Comparison of ENCODE assay signal across 8 mouse cellular contexts in the genomic region with DNA sequence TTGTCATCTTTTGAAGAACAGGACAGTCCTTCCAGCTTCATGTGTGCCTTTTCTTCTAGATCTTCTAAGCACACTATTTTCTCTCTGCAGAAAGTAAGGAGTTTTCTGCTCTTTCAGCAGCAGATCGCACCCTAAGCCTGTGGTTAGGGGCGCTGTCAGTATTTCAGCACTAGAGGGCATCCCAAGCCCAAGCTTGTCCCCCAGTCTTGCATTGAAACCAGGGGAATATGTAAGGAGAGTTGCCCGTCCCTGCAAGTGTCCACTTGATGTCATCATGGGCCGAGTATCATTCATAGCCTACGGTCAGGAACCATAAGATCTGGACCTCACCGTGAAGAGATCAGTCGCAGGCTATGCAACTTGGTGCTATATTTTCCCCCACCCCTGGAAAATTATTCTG. TPM values are rescaled to one million over a fixed set of nuclear protein-coding genes. Genes with fewer than 3 reads are reported as not detected.
A peak's percentile ranks its signal among the peaks of the same experiment; 100 is the strongest.
DNase-seq lines count a peak whose midpoint lies in the region; ATAC-seq and TF ChIP-seq lines count a peak whose summit lies in the region.

No protein-coding gene starts in this region.

- H3K27me3 ChIP-seq in kidney, embryonic 16.5 days (ENCODE audit: insufficient read depth, low read length): no peaks in the 10 kb centered on the region

- peak; percentile 31 for DNase-seq in gastrocnemius, adult 2 months
- no peak for DNase-seq in gastrocnemius, postnatal 36 days
- DNase-seq in 3T3-L1 (ENCODE audit: low read depth, low spot score): peak; percentile 46
- DNase-seq in brain, adult 2 months (ENCODE audit: low read depth, low spot score): peak; percentile 35
- peak; percentile 77 for DNase-seq in retina, embryonic 14.5 days (ENCODE audit: low spot score)
- DNase-seq in right cerebral cortex, postnatal 36 days (ENCODE audit: low spot score in 2 of 2): no peak

- H3K9me3 ChIP-seq in kidney, embryonic 16.5 days (ENCODE audit: low read length): no peaks in the 10 kb centered on the region

- no peak overlapping the region for H3K9ac ChIP-seq in kidney, embryonic 16.5 days (replicated peaks; ENCODE audit: low read length)

- no peak overlapping the region for H3K4me3 ChIP-seq in gastrocnemius, adult 2 months
- H3K4me3 ChIP-seq in kidney, embryonic 16.5 days (ENCODE audit: low read length): no peak overlapping the region

- intact Hi-C loops in gastrocnemius, adult 2 months (cut with DNase I): no loop called here
- intact Hi-C loops in gastrocnemius, postnatal 36 days (cut with DNase I): loop anchor here (5.0 kb wide), 2 partner anchors 119 to 684 kb away; no protein-coding TSS in a partner anchor

- no peaks in the 10 kb centered on the region for H3K36me3 ChIP-seq in kidney, embryonic 16.5 days (ENCODE audit: insufficient read depth, low read length)

- 47% methylated on average over 7 of the region's 7 CpGs for WGBS in kidney, embryonic 16.5 days

- ATAC-seq in kidney, embryonic 16.5 days (ENCODE audit: low FRiP score, low TSS enrichment): peak; percentile 74
- no peak for ATAC-seq in erythroblast, adult 5-6 weeks (replicated peaks; ENCODE audit: low FRiP score, poor library complexity, severe bottlenecking)

- no peak overlapping the region for H3K4me2 ChIP-seq in kidney, embryonic 16.5 days (replicated peaks; ENCODE audit: low read depth, low read length)

- TF ChIP-seq CTCF in gastrocnemius, adult 2 months (IDR thresholded peaks at IDR 0.05): peak; percentile 62

- H3K27ac ChIP-seq in gastrocnemius, adult 2 months: no peak overlapping the region
- H3K27ac ChIP-seq in kidney, embryonic 16.5 days (ENCODE audit: low read length): no peak overlapping the region

- H3K4me1 ChIP-seq in kidney, embryonic 16.5 days (ENCODE audit: insufficient read depth, low read length): no peaks in the 10 kb centered on the region

RNA-seq across cellular contexts. Expression of a gene that starts 4.8 kb away (rescaled TPM):
- 1 to 10 TPM; 1.3 to 2.7 TPM for total RNA-seq in gastrocnemius, adult 2 months (2021)
- 1 to 10 TPM; 1.2 to 1.5 TPM for total RNA-seq in gastrocnemius, postnatal 36 days (2021)
- 104 and 106 TPM in 2 replicates for polyA plus RNA-seq in kidney, embryonic 16.5 days (2015; fragmentation: Nextera tagmentation; extraction: Ambion mirVana)
- total RNA-seq in erythroblast, adult 5-6 weeks (2015; ENCODE audit: low replicate concordance): 0.84 and 5.2 TPM in 2 replicates
- total RNA-seq in erythroblast, adult 5-6 weeks (2017; ENCODE audit: low replicate concordance): 0.70 TPM in 1 of 2 replicates, not detected in the other

Comparison
In these comparisons a context has a peak if more than half of its experiments do, and no peak if none do; other contexts are left out.
1. DNase-seq: peak in gastrocnemius, adult 2 months (single experiment), 3T3-L1 (single experiment), brain, adult 2 months (single experiment) and retina, embryonic 14.5 days (single experiment); none in gastrocnemius, postnatal 36 days (0 of 2) and right cerebral cortex, postnatal 36 days (0 of 2).